Mouse (Mus musculus) right cerebral cortex, postnatal 4 days (tissue): Measurements from ENCODE around the gene Myo1e.
A peak's percentile ranks its signal among the peaks of the same experiment; 100 is the strongest.

Experiments
- DNase-seq: peaks from one replicate; pipeline ENCODE4 v3.0.0-alpha.2; 2022

Gene Myo1e

GRCm38 (mm10) chr9:70379502-70380467 is 172.6 kb downstream of the Myo1e start:
- DNase-seq = no peak

- DNase-seq = no peak
Observed at GRCm38 (mm10) chr9:70382091-70382490, 174.9 kb downstream of the Myo1e start.

- DNase-seq = no peak
Observed at GRCm38 (mm10) chr9:70383750-70384149, 176.6 kb downstream of the Myo1e start.

GRCm38 (mm10) chr9:70384494-70384893 is 177.3 kb downstream of the Myo1e start:
- no peak for DNase-seq

GRCm38 (mm10) chr9:70384958-70385728 is 178.0 kb downstream of the Myo1e start:
- DNase-seq = no peak

GRCm38 (mm10) chr9:70387410-70388119 is 180.4 kb downstream of the Myo1e start:
- DNase-seq = no peak

GRCm38 (mm10) chr9:70389548-70389947 is 182.4 kb downstream of the Myo1e start:
- DNase-seq = no peak

- DNase-seq = no peak
Observed at GRCm38 (mm10) chr9:70391042-70391441, 183.9 kb downstream of the Myo1e start.

- DNase-seq = no peak
Observed at GRCm38 (mm10) chr9:70391660-70392562, 184.8 kb downstream of the Myo1e start.

GRCm38 (mm10) chr9:70392563-70392907 is 185.4 kb downstream of the Myo1e start:
- peak; percentile 39 for DNase-seq

GRCm38 (mm10) chr9:70395617-70396016 is 188.5 kb downstream of the Myo1e start:
- no peak for DNase-seq

- no peak for DNase-seq
Observed at GRCm38 (mm10) chr9:70396083-70396482, 188.9 kb downstream of the Myo1e start.

GRCm38 (mm10) chr9:70401937-70402539 is 194.9 kb downstream of the Myo1e start:
- DNase-seq = peak; percentile 22

GRCm38 (mm10) chr9:70406596-70406995 is 199.4 kb downstream of the Myo1e start:
- DNase-seq = no peak

- DNase-seq = no peak
Observed at GRCm38 (mm10) chr9:70408791-70409190, 201.6 kb downstream of the Myo1e start.

- no peak for DNase-seq
Observed at GRCm38 (mm10) chr9:70409743-70410142, 202.6 kb downstream of the Myo1e start.

- DNase-seq = no peak
Observed at GRCm38 (mm10) chr9:70410668-70411067, 203.5 kb downstream of the Myo1e start.

GRCm38 (mm10) chr9:70413038-70413437 is 205.9 kb downstream of the Myo1e start:
- no peak for DNase-seq

GRCm38 (mm10) chr9:70416412-70416811 is 209.3 kb downstream of the Myo1e start:
- no peak for DNase-seq

GRCm38 (mm10) chr9:70421257-70422056 is 214.3 kb downstream of the Myo1e start, which contains the start of gene Ccnb2:
TSS of gene Ccnb2 (minus strand) at chr9:70421547.
- DNase-seq = peak; percentile 84

GRCm38 (mm10) chr9:70422661-70423060 is 215.5 kb downstream of the Myo1e start:
- DNase-seq = no peak
